Mouse (Mus musculus): ENCODE measurements around the gene Gm42906.

DNA sequence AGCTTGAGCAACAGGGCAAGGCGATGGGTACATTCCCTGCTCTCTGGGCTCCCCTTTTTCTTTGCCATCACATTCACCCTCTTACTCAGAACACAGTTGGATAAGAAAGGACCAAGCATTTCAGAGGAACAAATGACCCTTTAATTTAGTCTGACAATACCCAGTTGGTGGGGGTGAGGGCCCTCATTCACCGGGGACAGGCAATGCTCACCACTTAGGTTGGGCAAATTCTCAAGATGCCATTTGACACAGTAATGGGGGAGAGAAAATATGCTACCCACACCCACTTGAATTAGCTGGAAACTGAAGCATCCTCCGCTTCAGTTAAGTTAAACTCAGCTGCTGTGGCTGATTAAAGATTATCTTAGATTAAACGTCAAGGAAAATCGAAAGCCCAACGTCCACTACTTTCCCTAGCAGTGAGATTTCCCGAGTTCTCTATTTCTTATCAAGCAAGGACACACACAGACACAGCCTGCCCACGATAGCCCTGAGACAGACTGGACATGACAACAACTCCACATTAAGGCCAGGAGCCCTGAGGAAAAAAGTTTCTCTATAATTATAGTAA, 242.6 kb downstream of the Gm42906 start:
- TF ChIP-seq CTCF (conservative IDR thresholded peaks at IDR 0.05; ENCODE audit: insufficient read depth, insufficient read length, low read depth, low read length): no peak
- TF ChIP-seq POLR2A (IDR thresholded peaks at IDR 0.05; ENCODE audit: low read depth, low read length): no peak
